Mouse (Mus musculus) liver, adult 2 months (tissue): ENCODE measurements around the gene Spaca7. TPM values are rescaled to one million over a fixed set of nuclear protein-coding genes. Genes with fewer than 3 reads are reported as not detected.

Experiments
- DNase-seq: peaks from one replicate; pipeline ENCODE4 v3.0.0-alpha.2; 2011; ENCODE audit warnings: low read depth, low spot score; ENCODE audit errors: extremely low read depth
- H3K27ac ChIP-seq: fragments of 200-500 bp; replicated peaks from 2 replicates; pipeline ENCODE4 v1.5.1; 2012; ENCODE audit warnings: low read depth, mild to moderate bottlenecking, control low read depth, inconsistent platforms, low read length; ENCODE audit not compliant: insufficient read depth
- H3K27me3 ChIP-seq: fragments of 200-500 bp; 2 replicates; pipeline ENCODE4 v1.6.1; 2012; ENCODE audit warnings: mild to moderate bottlenecking, moderate library complexity, low read length, inconsistent platforms; ENCODE audit not compliant: control insufficient read depth, insufficient read depth
- H3K36me3 ChIP-seq: fragments of 200-500 bp; 2 replicates; pipeline ENCODE4 v1.6.1; 2012; ENCODE audit warnings: low read length, inconsistent platforms; ENCODE audit not compliant: control insufficient read depth, insufficient read depth
- H3K4me1 ChIP-seq: fragments of 200-500 bp; 2 replicates; pipeline ENCODE4 v1.6.1; 2011; ENCODE audit warnings: low read length; ENCODE audit not compliant: control insufficient read depth, insufficient read depth
- H3K4me3 ChIP-seq: fragments of 200-500 bp; 2 replicates; pipeline ENCODE4 v1.5.1; 2011; ENCODE audit warnings: low read depth, mild to moderate bottlenecking, control low read depth, low read length, moderate library complexity; ENCODE audit not compliant: insufficient read depth
- H3K79me2 ChIP-seq: fragments of 200-500 bp; 2 replicates; pipeline ENCODE4 v1.6.1; 2012; ENCODE audit warnings: inconsistent platforms, mild to moderate bottlenecking, low read length, moderate library complexity; ENCODE audit not compliant: control insufficient read depth, insufficient read depth
- H3K9ac ChIP-seq: fragments of 200-500 bp; 2 replicates; pipeline ENCODE4 v1.6.1; 2012; ENCODE audit warnings: low read depth, mild to moderate bottlenecking, control low read depth, inconsistent platforms, low read length
- CTCF ChIP-seq: fragments of 200-500 bp; IDR thresholded peaks from 2 replicates; pipeline ENCODE4 v1.5.1; 2011; ENCODE audit warnings: low read depth, low read length, control low read depth
- POLR2A ChIP-seq: fragments of 200-500 bp; IDR thresholded peaks from 2 replicates; pipeline ENCODE4 v1.6.1; 2011; ENCODE audit warnings: low read length, control low read depth; ENCODE audit not compliant: insufficient read depth; ENCODE audit errors: extremely low read depth
- WGBS: fragments of 180-500 bp; shearing (Covaris S2); methylation state at CpG from one replicate; pipeline ENCODE4 v1.1.7; 2018; 5-methylcytosine and 5-hydroxymethylcytosine counted together
- polyA plus RNA-seq: library from polyadenylated mRNA; depleted of rRNA; stranded (reverse); fragments of >200 nt; gene quantifications from 2 replicates; pipeline ENCODE4 v1.2.3, GENCODE M21; 2012
- total RNA-seq: library from RNA; depleted of rRNA; stranded (reverse); fragments of >200 nt; gene quantifications from 2 replicates; pipeline ENCODE4 v1.2.3, GENCODE M21; 2014

The Spaca7 gene
- total and polyA plus RNA-seq, 2 experiments, result not detected

DNA sequence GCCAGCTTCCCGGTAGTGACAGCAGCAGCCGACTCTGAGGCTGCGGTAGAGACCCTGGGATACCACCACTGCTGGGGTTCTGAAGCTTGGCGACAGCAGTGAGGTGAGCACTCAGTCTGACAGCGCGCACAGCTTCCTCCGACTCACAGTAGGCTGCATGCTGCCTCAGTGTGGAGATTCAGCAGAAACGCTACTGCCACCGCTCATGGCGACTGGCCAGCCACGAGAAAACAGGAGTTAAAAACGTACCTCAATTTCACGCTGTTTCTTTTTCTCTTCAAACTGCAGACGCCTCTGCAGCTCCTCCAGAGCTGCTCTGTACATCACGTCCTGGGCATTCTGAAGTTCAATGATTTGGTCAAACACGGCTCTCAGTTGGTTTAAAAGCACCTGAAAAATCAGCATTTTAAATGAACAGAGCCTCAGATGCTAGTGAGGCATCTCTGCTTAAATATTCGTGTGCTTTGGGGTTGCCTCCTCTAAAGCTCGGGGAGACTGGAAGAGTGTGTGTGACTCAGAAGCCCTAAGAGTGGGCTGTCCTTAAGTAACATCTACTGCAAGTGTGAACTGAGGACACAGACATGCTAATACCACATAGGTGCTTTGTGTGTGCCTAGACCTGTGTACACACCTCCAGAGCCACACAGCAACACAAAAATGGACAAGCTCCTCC lies 48.9 kb downstream of the Spaca7 start:
- Histone ChIP-seq H3K4me3 (no peak overlapping the region), H3K79me2 (no peaks in the 10 kb centered on the region), H3K4me1 (no peaks in the 10 kb centered on the region), H3K27ac (no peak overlapping the region), H3K36me3 (peaks cover 24% of the 10 kb centered on the region), H3K9ac (no peak overlapping the region), H3K27me3 (no peaks in the 10 kb centered on the region)
- WGBS, result 95% methylated on average over 18 of the region's 18 CpGs
- no peak for DNase-seq
- TF ChIP-seq POLR2A (no peak), CTCF (no peak)

DNA sequence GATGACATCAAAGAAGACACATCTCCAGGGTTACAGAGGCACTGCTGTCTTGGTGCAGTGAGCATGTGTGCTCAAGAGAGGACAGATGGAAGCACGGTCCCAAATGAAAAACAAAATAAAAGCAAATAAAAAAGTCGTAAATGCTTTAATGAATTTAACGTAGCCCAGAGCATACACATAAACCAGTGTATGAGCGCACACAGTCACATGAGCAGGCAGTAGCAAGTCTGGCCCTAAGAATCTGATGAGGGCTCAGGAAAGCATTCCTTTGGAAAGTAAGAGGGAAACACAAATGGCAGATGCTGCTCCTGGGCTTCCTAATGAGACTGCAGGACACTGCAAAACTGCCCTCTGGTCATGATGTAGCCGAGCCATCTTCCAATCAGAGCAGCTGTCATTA lies 53.1 kb downstream of the Spaca7 start:
- H3K27ac ChIP-seq, result no peak overlapping the region
- H3K4me1 ChIP-seq, result no peaks in the 10 kb centered on the region
- DNase-seq, result no peak
- H3K27me3 ChIP-seq, result no peaks in the 10 kb centered on the region
- TF ChIP-seq POLR2A (no peak), CTCF (no peak)
- 94% methylated on average over 5 of the region's 5 CpGs for WGBS
- H3K4me3 ChIP-seq, result no peak overlapping the region
- peaks cover 18% of the 10 kb centered on the region for H3K36me3 ChIP-seq
- H3K9ac ChIP-seq, result no peak overlapping the region
- no peaks in the 10 kb centered on the region for H3K79me2 ChIP-seq

DNA sequence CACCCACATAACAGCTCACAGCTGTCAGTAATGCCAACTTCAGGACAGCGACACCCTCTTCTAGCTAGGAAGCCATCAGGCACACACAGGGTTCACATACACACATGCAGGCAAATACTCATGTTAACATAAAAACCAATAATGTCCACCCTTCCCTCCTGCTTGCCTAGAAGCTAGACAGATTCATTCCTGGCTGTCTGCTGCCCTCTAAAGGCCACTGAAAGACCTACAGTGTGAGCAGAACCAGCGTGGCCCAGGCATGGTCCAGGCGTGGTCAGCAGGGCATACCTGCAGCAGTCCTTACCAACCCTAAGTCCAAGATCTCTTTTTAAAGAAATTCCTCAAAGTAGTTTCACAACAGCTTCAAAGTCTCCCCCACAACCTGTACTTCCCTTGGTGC lies 56.2 kb downstream of the Spaca7 start:
- Histone ChIP-seq H3K27ac (no peak overlapping the region), H3K27me3 (no peaks in the 10 kb centered on the region), H3K4me3 (no peak overlapping the region), H3K4me1 (no peaks in the 10 kb centered on the region), H3K79me2 (no peaks in the 10 kb centered on the region), H3K9ac (no peak overlapping the region), H3K36me3 (peaks cover 5% of the 10 kb centered on the region; the same call in 1 of the 2 replicates)
- peak; percentile 23 for DNase-seq
- WGBS, result 57% methylated on average over 3 of the region's 3 CpGs
- no peak for TF ChIP-seq POLR2A
- peak; percentile 82 for TF ChIP-seq CTCF

DNA sequence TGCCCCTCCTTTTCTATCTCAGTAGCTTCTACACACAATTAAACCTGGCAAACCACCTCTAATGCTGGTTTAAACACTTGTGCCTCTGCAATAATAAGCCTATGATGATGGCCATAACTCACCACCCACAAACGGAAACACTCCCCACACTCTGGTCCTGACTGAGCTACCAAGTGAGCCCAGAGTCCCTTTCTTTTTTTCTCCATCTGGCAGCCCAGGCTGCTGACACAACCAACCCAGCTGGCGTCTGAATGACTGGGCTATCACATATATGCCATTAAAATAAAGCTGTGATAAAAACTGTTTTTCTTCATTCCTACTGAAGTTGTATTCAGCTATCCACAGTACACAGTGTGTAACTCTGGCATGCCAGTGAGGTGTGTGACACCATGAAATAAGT lies 62.5 kb downstream of the Spaca7 start:
- Histone ChIP-seq H3K4me1 (no peaks in the 10 kb centered on the region), H3K9ac (no peak overlapping the region), H3K79me2 (no peaks in the 10 kb centered on the region), H3K4me3 (no peak overlapping the region), H3K27me3 (no peaks in the 10 kb centered on the region), H3K36me3 (peaks cover 15% of the 10 kb centered on the region; the same call in 1 of the 2 replicates), H3K27ac (no peak overlapping the region)
- no peak for DNase-seq
- TF ChIP-seq POLR2A, result no peak
- no peak for TF ChIP-seq CTCF
- WGBS, result 97% methylated on average over 2 of the region's 2 CpGs

DNA sequence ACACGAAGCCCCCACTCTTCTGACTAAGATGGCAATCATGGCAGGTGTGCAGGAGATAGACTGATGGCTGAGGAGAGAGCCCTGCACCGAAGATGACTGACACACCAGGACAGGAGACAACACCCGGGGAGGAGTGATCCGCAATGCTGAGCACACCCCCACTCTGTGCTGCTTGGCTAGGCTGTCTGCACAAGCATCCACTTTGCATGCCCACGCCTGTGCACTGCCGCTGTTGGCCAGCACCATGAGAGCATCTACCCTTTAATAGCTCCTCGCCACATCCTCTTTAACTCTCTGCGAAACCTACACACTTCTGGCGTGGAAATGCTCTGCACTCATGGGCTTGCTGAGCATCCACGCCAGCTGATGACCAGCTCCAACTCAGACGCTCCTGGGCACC lies 65.6 kb downstream of the Spaca7 start:
- Histone ChIP-seq H3K27ac (no peak overlapping the region), H3K79me2 (no peaks in the 10 kb centered on the region), H3K27me3 (no peaks in the 10 kb centered on the region), H3K36me3 (peaks cover 16% of the 10 kb centered on the region; the same call in 1 of the 2 replicates), H3K4me1 (no peaks in the 10 kb centered on the region), H3K9ac (no peak overlapping the region), H3K4me3 (no peak overlapping the region)
- TF ChIP-seq POLR2A, result no peak
- no peak for TF ChIP-seq CTCF
- no peak for DNase-seq
- WGBS, result 92% methylated on average over 11 of the region's 11 CpGs

DNA sequence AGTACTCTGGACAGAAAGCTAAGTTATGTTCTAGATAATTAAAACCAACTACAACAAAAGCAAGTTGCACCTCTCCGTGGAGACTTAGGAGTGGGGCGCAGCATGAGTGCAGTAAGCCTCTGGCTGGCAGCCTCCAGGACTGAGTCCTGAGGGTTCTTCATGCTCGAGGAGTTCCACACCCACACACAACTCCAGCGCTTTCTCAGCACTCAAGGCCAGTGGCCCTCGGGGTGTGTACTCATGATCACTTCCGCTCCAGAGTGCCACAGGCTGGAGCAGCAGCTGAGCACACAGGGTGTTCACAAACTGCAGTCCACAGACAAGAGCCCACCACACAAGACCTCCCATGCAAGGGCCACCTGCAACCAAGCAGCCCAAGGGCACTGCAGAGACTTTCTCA lies 68.7 kb downstream of the Spaca7 start:
- Histone ChIP-seq H3K4me1 (no peaks in the 10 kb centered on the region), H3K79me2 (no peaks in the 10 kb centered on the region), H3K4me3 (no peak overlapping the region), H3K27ac (no peak overlapping the region), H3K9ac (no peak overlapping the region), H3K27me3 (no peaks in the 10 kb centered on the region), H3K36me3 (peaks cover 14% of the 10 kb centered on the region; the same call in 1 of the 2 replicates)
- TF ChIP-seq POLR2A (no peak), CTCF (no peak)
- DNase-seq, result no peak
- WGBS, result 96% methylated on average over 6 of the region's 6 CpGs
